Mouse (Mus musculus) layer of hippocampus, postnatal 25 days (tissue): ENCODE results near the gene Zp1. TPM values are rescaled to one million over a fixed set of nuclear protein-coding genes. Genes with fewer than 3 reads are reported as not detected.

Source experiments
- DNase-seq, 2 experiments: peaks; one replicate each; pipeline ENCODE4 v3.0.0; 2022; ENCODE audit warnings: mixed read lengths in 2 of 2, low spot score in 1 of 2; ENCODE audit errors: extremely low spot score in 1 of 2
- total RNA-seq, 2 experiments: library from RNA; stranded (reverse); gene quantifications; 2 replicates each; pipeline ENCODE4 v1.2.3; 2021

Zp1 gene
- not detected for total RNA-seq

- no peak for DNase-seq
Measured at GRCm38 (mm10) chr19:10920532-10920931, at the start of gene Zp1. Zp1 (minus strand) TSS chr19:10920632.

DNA sequence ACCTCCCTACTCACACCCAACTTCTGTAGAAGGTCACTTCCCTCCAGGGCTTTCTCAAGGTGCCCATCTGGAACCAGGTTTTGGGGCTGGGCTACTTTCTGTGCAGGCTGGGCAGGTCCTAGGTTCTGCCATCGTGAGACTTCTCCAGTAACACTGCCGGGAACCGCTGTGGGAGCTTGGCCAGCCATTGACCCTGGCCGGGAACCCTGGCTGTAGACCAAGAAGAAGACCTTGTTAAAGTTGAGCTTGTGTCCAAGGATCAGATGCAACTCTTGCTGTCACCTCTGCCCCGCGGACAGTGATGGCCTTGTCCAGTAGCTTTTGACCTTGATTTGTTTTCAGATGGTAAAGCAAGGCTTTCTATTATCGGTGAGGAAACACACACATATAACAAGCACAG lies 48.1 kb upstream of the Zp1 start:
- no peak for DNase-seq

DNA sequence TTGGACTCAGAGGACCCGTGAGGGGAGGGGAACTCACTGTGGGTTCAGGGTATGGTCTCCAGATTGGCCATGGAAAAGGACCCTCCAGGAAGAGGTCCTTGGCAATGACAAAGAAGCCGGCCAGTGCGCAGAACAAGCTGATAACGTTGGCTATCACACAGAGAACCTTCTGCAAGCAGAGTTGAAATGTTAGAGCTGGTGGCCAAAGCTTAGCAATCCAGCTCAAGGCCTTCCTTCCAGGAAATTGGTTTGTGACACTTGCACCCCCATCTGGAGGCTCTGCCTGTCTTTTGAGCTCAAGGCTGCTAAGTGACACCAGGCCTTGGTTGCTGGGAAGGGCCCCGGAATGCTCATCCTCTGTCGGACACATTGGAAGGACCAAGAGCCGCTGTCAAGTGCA lies 45.3 kb upstream of the Zp1 start:
- DNase-seq = no peak

DNA sequence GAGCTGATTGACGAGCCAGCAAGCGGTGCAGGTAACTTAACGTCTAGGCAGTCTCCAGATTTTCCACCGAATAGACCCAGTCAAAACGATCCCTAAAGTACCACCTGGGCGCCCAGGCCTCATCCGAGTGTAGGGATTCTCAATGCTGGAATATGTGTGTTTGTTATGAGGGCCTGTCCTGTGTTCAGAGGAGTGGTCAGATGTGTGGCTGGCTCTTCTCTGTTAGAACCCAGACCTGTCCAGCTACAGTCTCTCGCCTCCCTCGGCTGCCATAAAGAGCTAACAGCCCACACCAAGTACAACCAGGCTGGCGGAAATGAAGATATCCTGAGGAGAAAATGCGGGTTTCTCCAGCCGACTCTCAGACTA lies 39.5 kb upstream of the Zp1 start:
- DNase-seq = no peak

GRCm38 (mm10) chr19:10959085-10959977 lies 38.9 kb upstream of the Zp1 start:
- DNase-seq = peak in 1 of 2 experiments; percentile 33

- DNase-seq = peak in 1 of 2 experiments; percentile 12
Measured at GRCm38 (mm10) chr19:10952021-10952939, 31.8 kb upstream of the Zp1 start.

DNA sequence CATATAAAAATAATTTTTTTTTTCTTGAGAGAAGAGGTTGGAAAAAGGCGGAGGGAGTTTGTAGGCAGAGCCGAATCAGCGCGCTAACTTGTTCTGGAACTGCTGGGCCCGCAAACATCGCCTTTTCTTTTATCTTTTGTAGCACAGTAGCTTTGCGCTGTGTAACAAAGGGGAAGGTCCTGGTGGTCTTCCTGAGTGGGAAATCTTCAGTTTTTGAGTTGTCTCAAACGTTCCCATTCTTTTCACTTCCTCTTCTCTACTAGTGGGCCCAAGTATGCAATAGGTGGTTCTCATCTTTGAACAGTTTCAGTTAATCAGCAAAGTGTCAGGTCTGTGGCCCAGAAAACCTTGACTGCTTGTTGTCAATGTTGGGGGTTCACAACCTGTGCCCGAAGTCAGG lies 29.1 kb upstream of the Zp1 start:
- DNase-seq = no peak

DNA sequence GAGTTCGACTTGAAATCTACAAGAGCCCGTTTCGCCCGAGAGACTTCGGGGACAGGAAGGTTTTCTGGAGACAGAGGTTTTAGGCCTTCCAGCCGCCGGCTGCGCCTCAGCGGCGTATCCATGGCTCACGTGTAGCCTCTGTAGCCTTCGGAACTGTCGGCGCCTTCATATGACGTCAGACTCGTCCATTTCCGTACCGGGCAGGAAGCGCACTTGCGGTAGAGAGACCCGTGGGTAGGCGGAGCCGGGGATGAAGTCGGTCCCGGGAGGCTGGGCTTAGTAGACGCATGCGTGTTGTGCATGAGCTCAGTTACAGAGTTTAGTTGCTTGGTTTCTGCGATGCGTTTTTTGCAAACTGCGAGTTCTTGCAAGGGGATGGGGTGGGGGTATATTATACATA lies 28.7 kb upstream of the Zp1 start, which contains the start of gene Ccdc86:
TSS of gene Ccdc86 (minus strand) at position 155 of the 400 bp plus-strand sequence.
- peak; percentile 88 to 95 for DNase-seq

DNA sequence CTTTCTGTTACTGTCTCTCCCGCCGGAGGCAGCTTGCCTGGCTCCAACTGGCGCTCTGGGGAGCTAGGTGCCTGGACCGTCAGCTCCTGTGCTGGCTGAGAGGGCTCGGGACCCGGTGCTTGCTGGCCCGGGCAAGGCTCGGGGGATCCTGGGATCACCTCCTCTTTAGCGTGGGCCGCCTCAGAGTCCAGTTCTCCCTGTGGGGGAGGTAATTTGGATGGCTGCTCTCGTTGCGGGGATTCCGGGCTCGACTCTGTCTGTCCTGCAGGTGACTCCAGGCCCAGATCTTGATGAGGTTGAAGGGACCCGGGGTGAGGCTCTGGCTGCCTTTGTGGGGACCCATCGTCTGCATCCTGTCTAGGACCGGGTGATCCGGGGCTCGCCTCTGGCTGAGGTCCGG lies 28.0 kb upstream of the Zp1 start:
- DNase-seq = no peak

DNA sequence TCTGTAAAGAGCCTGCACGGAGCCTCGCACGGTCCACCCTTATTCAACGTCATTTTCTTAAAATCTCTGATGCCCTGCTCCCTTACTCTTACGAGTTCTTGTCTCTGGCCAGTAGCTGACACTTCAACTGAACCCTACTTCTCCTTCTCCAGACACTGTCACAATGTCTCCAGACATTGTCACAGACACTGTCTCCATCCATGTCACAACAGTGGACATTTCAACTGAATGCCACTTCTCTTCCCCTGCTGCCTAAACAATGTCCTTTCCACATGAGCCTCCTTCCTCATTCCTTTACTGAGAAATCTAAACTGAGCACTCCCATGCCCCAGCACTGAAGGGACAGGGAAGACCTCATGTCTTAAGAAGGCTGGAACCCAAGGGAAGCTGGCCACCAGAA lies 26.8 kb upstream of the Zp1 start:
- no peak for DNase-seq

GRCm38 (mm10) chr19:10946506-10946905 lies 26.1 kb upstream of the Zp1 start:
- DNase-seq = no peak

DNA sequence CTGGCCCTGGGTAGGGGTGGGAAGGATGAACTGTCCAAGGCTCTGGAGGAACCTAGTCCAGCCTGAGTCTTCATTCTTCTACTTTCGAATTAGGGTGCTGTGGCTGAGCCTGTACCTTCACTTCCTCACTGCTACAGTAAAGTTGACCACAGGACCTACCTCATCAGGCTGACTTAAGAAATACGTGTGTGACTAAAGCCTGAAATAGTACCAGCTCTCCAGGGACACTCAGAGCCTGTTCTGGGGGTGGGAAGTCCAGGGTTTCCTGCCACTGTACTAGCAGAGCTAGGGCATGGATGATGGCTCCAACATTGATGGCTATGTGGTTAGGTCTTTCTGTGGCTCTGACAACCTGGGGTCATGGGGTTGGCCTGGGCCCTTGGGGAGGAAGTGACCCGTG lies 23.5 kb upstream of the Zp1 start:
- no peak for DNase-seq

DNA sequence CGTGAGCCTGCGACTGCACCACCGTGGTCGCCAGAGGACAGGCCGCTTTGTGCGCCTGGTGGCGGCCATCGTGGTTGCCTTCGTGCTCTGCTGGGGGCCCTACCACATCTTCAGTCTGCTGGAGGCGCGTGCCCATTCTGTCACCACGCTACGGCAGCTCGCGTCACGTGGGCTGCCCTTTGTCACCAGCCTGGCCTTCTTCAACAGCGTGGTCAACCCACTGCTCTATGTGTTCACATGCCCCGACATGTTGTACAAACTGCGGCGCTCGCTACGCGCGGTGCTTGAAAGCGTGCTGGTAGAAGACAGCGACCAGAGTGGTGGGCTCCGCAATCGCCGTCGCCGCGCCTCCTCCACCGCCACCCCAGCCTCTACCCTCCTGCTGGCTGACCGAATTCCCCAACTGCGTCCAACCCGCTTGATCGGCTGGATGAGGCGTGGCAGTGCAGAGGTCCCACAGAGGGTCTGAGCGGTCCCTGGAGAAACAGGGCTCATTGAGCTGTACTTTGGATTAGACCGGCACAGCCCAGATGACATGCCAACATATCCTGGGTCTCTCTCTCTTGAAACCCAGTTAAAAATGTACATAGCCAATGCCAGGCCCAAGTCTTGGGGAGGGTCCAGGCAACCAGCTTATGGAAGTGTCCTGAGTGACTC lies 20.5 kb upstream of the Zp1 start:
- DNase-seq = peak; percentile 20 to 26

- peak; percentile 49 to 71 for DNase-seq
Measured at GRCm38 (mm10) chr19:10940097-10940800, 19.8 kb upstream of the Zp1 start.

DNA sequence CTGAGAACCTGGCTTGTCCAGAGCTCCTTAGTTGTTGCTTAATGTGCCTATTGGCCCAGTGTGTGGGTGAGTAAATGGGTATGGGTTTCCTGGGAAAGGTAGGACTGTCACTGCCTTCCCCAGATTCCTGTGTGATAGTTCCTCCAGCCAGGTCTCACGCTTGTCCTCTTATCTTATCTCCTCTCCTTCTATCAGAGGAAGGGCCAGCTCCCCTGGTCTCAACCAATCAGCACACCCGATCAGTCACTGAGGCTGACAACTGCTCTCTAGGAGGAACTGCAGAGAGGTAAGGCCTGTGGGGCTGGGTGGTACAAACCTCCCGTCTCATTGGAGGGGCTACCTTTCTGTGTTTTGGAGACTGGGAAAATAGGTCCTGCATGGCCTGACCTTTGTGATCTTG lies 18.3 kb upstream of the Zp1 start:
- no peak for DNase-seq

GRCm38 (mm10) chr19:10937110-10937563 lies 16.7 kb upstream of the Zp1 start, which contains the start of gene Ptgdr2:
Ptgdr2 (plus strand) TSS chr19:10937160.
- no peak for DNase-seq

DNA sequence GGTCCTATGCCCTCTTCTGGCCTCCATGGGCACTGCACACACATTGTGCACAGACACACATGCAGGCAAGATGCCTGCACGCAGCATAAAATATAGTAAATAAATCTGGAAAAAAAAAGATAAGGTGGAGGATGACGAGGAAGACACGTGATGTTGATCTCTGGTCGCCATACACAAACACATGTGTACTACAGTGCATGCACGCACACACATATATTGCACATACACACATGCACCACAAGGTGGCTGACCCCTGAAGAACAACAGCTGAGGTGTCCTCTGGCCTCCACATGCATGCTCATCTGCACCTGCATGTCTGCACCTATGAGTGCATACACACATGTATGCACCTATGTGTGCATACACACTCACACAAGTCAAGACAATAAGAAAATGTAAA lies 15.6 kb upstream of the Zp1 start:
- DNase-seq = no peak

GRCm38 (mm10) chr19:10935029-10935428 lies 14.6 kb upstream of the Zp1 start:
- no peak for DNase-seq

GRCm38 (mm10) chr19:10930641-10931040 lies 10.2 kb upstream of the Zp1 start:
- no peak for DNase-seq

- no peak for DNase-seq
Measured at GRCm38 (mm10) chr19:10926666-10927065, 6.2 kb upstream of the Zp1 start.
